Mouse (Mus musculus) intestine, embryonic 14.5 days (tissue): ENCODE results near the gene Txlnb. TPM values are rescaled to one million over a fixed set of nuclear protein-coding genes. Genes with fewer than 3 reads are reported as not detected.

Experiments
- ATAC-seq: fragments of 200-750 bp; cut with Nextera tagmentation; replicated peaks from 2 replicates; pipeline ENCODE4 v1.8.0; 2017; ENCODE audit warnings: low read depth, moderate number of reproducible peaks, moderate TSS enrichment, moderate library complexity; ENCODE audit not compliant: low FRiP score, low TSS enrichment
- DNase-seq: peaks from one replicate; pipeline ENCODE4 v3.0.0-alpha.2; 2018; ENCODE audit warnings: low spot score
- H3K27ac ChIP-seq: fragments of 300-500 bp; sonication (generic); 2 replicates; pipeline ENCODE4 v1.5.1; 2014; ENCODE audit warnings: low read depth, mild to moderate bottlenecking, control low read depth
- H3K27me3 ChIP-seq: fragments of 300-500 bp; sonication (generic); replicated peaks from 2 replicates; pipeline ENCODE4 v1.6.1; 2014; ENCODE audit warnings: low read length, control low read depth; ENCODE audit not compliant: control insufficient read depth, insufficient read depth
- H3K36me3 ChIP-seq: fragments of 300-500 bp; sonication (generic); 2 replicates; pipeline ENCODE4 v1.6.1; 2014; ENCODE audit warnings: low read length, control low read depth; ENCODE audit not compliant: control insufficient read depth, insufficient read depth
- H3K4me1 ChIP-seq: fragments of 300-500 bp; sonication (generic); replicated peaks from 2 replicates; pipeline ENCODE4 v1.6.1; 2014; ENCODE audit warnings: low read length, control low read depth, mixed read lengths; ENCODE audit not compliant: control insufficient read depth, insufficient read depth
- H3K4me2 ChIP-seq: fragments of 300-500 bp; sonication (generic); 2 replicates; pipeline ENCODE4 v1.6.1; 2014; ENCODE audit warnings: low read length
- H3K4me3 ChIP-seq: fragments of 300-500 bp; sonication (generic); 2 replicates; pipeline ENCODE4 v1.5.1; 2014; ENCODE audit warnings: low read depth, low read length, control low read depth, mixed read lengths
- H3K9ac ChIP-seq: fragments of 300-500 bp; sonication (generic); 2 replicates; pipeline ENCODE4 v1.6.1; 2014; ENCODE audit warnings: mild to moderate bottlenecking, low read length
- H3K9me3 ChIP-seq: fragments of 300-500 bp; sonication (generic); 2 replicates; pipeline ENCODE4 v1.6.1; 2016; ENCODE audit warnings: low read length, control low read depth; ENCODE audit not compliant: control insufficient read depth
- WGBS: fragments of 180-500 bp; shearing (Covaris S2); extraction: QIAGEN DNeasy Blood & Tissue Kit; methylation state at CpG from one replicate; pipeline ENCODE4 v1.1.7; 2014; 5-methylcytosine and 5-hydroxymethylcytosine counted together
- polyA plus RNA-seq: library from polyadenylated mRNA; unstranded; fragments of >200 nt; fragmentation: Nextera tagmentation; extraction: Ambion mirVana; gene quantifications from 2 replicates; pipeline ENCODE4 v1.2.1, GENCODE M21; 2014

The Txlnb gene
- polyA plus RNA-seq, 1 experiment from 2014 or later: 0.38 TPM

- Histone ChIP-seq H3K4me1 (no peaks in the 10 kb centered on the region), H3K9ac (no peak overlapping the region), H3K4me3 (no peak overlapping the region), H3K27ac (no peak overlapping the region), H3K27me3 (no peaks in the 10 kb centered on the region), H3K4me2 (no peak overlapping the region), H3K36me3 (no peaks in the 10 kb centered on the region), H3K9me3 (no peaks in the 10 kb centered on the region)
- DNase-seq: no peak
- 46% methylated on average over 8 of the region's 8 CpGs for WGBS
- 0 out of 2 replicates have a peak, but pooled peaks have one; percentile 23 for ATAC-seq
Observed at GRCm38 (mm10) chr10:17878002-17878919, 82.2 kb downstream of the Txlnb start.

GRCm38 (mm10) chr10:17880038-17880437 lies 84.0 kb downstream of the Txlnb start:
- ATAC-seq (no peak), DNase-seq (no peak)
- WGBS: 86% methylated on average over 3 of the region's 3 CpGs
- Histone ChIP-seq H3K27me3 (no peaks in the 10 kb centered on the region), H3K4me1 (no peaks in the 10 kb centered on the region), H3K9me3 (no peaks in the 10 kb centered on the region), H3K4me2 (no peak overlapping the region), H3K4me3 (no peak overlapping the region), H3K27ac (no peak overlapping the region), H3K36me3 (no peaks in the 10 kb centered on the region), H3K9ac (no peak overlapping the region)

GRCm38 (mm10) chr10:17880724-17881123 lies 84.7 kb downstream of the Txlnb start:
- no peak overlapping the region for H3K9ac ChIP-seq
- DNase-seq (no peak), ATAC-seq (no peak)
- no peak overlapping the region for H3K27ac ChIP-seq
- no peaks in the 10 kb centered on the region for H3K9me3 ChIP-seq
- no peaks in the 10 kb centered on the region for H3K4me1 ChIP-seq
- no peak overlapping the region for H3K4me2 ChIP-seq
- H3K4me3 ChIP-seq: no peak overlapping the region
- H3K27me3 ChIP-seq: no peaks in the 10 kb centered on the region
- H3K36me3 ChIP-seq: no peaks in the 10 kb centered on the region
- WGBS: 78% methylated on average over 2 of the region's 2 CpGs

Other genes starting within 250 kb of the Txlnb start
- gene Cited2, start 73.0 kb upstream of the Txlnb start, polyA plus RNA-seq: 45.2 and 48.7 TPM in 2 replicates
- 4.2 and 5.2 TPM in 2 replicates for gene Heca, start 151.8 kb downstream of the Txlnb start, polyA plus RNA-seq
- 158 and 172 TPM in 2 replicates for gene Abracl, start 227.1 kb downstream of the Txlnb start, polyA plus RNA-seq